Mouse (Mus musculus) embryonic facial prominence, embryonic 15.5 days (tissue): ENCODE data around the gene Desi2. TPM values are rescaled to one million over a fixed set of nuclear protein-coding genes. Genes with fewer than 3 reads are reported as not detected.
"Not testable (repeated sequence)": the region's sequence is repeated elsewhere in the genome, so short reads cannot be mapped to it uniquely, and the experiment has no call there.

Experiments
- ATAC-seq: fragments of 200-750 bp; cut with Nextera tagmentation; 2 replicates; pipeline ENCODE4 v1.8.0; 2017; ENCODE audit warnings: low read depth, moderate TSS enrichment; ENCODE audit not compliant: insufficient number of reproducible peaks, low FRiP score, low TSS enrichment
- H3K27ac ChIP-seq: fragments of 300-500 bp; sonication (generic); replicated peaks from 2 replicates; pipeline ENCODE4 v1.5.1; 2015; ENCODE audit warnings: mild to moderate bottlenecking, inconsistent platforms
- H3K27me3 ChIP-seq: fragments of 300-500 bp; sonication (generic); 2 replicates; pipeline ENCODE4 v1.6.1; 2015; ENCODE audit warnings: inconsistent platforms
- H3K36me3 ChIP-seq: fragments of 300-500 bp; sonication (generic); 2 replicates; pipeline ENCODE4 v1.6.1; 2015; ENCODE audit warnings: mild to moderate bottlenecking, inconsistent platforms
- H3K4me1 ChIP-seq: fragments of 300-500 bp; sonication (generic); 2 replicates; pipeline ENCODE4 v1.6.1; 2015; ENCODE audit warnings: inconsistent platforms
- H3K4me2 ChIP-seq: fragments of 300-500 bp; sonication (generic); replicated peaks from 2 replicates; pipeline ENCODE4 v1.6.1; 2015; ENCODE audit warnings: mild to moderate bottlenecking, inconsistent platforms
- H3K4me3 ChIP-seq: fragments of 300-500 bp; sonication (generic); replicated peaks from 2 replicates; pipeline ENCODE4 v1.5.1; 2015; ENCODE audit warnings: mild to moderate bottlenecking, inconsistent platforms
- H3K9ac ChIP-seq: fragments of 300-500 bp; sonication (generic); 2 replicates; pipeline ENCODE4 v1.6.1; 2015; ENCODE audit warnings: inconsistent platforms
- H3K9me3 ChIP-seq: fragments of 300-500 bp; sonication (generic); replicated peaks from 2 replicates; pipeline ENCODE4 v1.6.1; 2016; ENCODE audit warnings: inconsistent platforms
- WGBS: fragments of 180-500 bp; shearing (Covaris S2); methylation state at CpG from one replicate; pipeline ENCODE4 v1.1.7; 2015; 5-methylcytosine and 5-hydroxymethylcytosine counted together
- polyA plus RNA-seq: library from polyadenylated mRNA; unstranded; fragments of >200 nt; fragmentation: Nextera tagmentation; extraction: Ambion mirVana; gene quantifications from 2 replicates; pipeline ENCODE4 v1.2.1, GENCODE M21; 2015

Desi2 gene
- polyA plus RNA-seq, 1 experiment from 2014 or later = 25.8 TPM

- no peak for ATAC-seq
- H3K4me2 ChIP-seq = no peak overlapping the region
- 73% methylated on average over 6 of the region's 6 CpGs for WGBS
- H3K27ac ChIP-seq = no peak overlapping the region
- H3K4me3 ChIP-seq = no peak overlapping the region
- no peaks in the 10 kb centered on the region for H3K9me3 ChIP-seq
- no peaks in the 10 kb centered on the region for H3K4me1 ChIP-seq
- no peaks in the 10 kb centered on the region for H3K27me3 ChIP-seq
- no peak overlapping the region for H3K9ac ChIP-seq
- H3K36me3 ChIP-seq = no peaks in the 10 kb centered on the region
These were observed 83.4 kb downstream of the Desi2 start for GRCm38 (mm10) chr1:178270635-178271034.

- Histone ChIP-seq H3K36me3 (no peaks in the 10 kb centered on the region), H3K4me3 (peak overlapping the region; percentile 68), H3K9ac (no peak overlapping the region; the same call in 1 of the 2 replicates), H3K27me3 (no peaks in the 10 kb centered on the region), H3K9me3 (no peaks in the 10 kb centered on the region), H3K27ac (no peak overlapping the region), H3K4me2 (peak overlapping the region; percentile 87), H3K4me1 (0 out of 2 replicates have a peak, but pooled peaks cover 5% of the 10 kb centered on the region)
- 45% methylated on average over 9 of the region's 9 CpGs for WGBS
- ATAC-seq = no peak
These were observed 88.0 kb downstream of the Desi2 start for GRCm38 (mm10) chr1:178275174-178275730.

- H3K27ac ChIP-seq = peak overlapping the region; percentile 85; the same call in 1 of the 2 replicates
These were observed 88.5 kb downstream of the Desi2 start for GRCm38 (mm10) chr1:178275738-178276053.

GRCm38 (mm10) chr1:178276054-178276911 lies 89.1 kb downstream of the Desi2 start:
- Histone ChIP-seq H3K36me3 (no peaks in the 10 kb centered on the region), H3K27ac (peak overlapping the region; percentile 85), H3K4me2 (peak overlapping the region; percentile 87), H3K4me3 (peak overlapping the region; percentile 68), H3K27me3 (no peaks in the 10 kb centered on the region), H3K9me3 (no peaks in the 10 kb centered on the region), H3K4me1 (0 out of 2 replicates have a peak, but pooled peaks cover 5% of the 10 kb centered on the region), H3K9ac (peak overlapping the region; percentile 66)
- WGBS = under 1% methylated on average over 80 of the region's 87 CpGs
- peak; percentile 86 for ATAC-seq

More at GRCm38 (mm10) chr1:178275738-178276053, 88.5 kb downstream of the Desi2 start:
- Histone ChIP-seq H3K4me3 (peak overlapping the region; percentile 68), H3K36me3 (no peaks in the 10 kb centered on the region), H3K9me3 (no peaks in the 10 kb centered on the region), H3K27me3 (no peaks in the 10 kb centered on the region), H3K4me1 (0 out of 2 replicates have a peak, but pooled peaks cover 5% of the 10 kb centered on the region), H3K4me2 (peak overlapping the region; percentile 87), H3K9ac (peak overlapping the region; percentile 66)
- WGBS = 6% methylated on average over 11 of the region's 11 CpGs
- ATAC-seq = no peak

GRCm38 (mm10) chr1:178283314-178283713 lies 96.1 kb downstream of the Desi2 start:
- not testable (repeated sequence) for H3K9ac ChIP-seq, H3K9me3 ChIP-seq, H3K4me1 ChIP-seq, H3K27me3 ChIP-seq, ATAC-seq, H3K4me3 ChIP-seq, H3K4me2 ChIP-seq, H3K36me3 ChIP-seq, H3K27ac ChIP-seq
- WGBS = 85% methylated on average over 3 of the region's 3 CpGs

GRCm38 (mm10) chr1:178283946-178284720 lies 96.9 kb downstream of the Desi2 start:
- no peak overlapping the region for H3K4me2 ChIP-seq
- no peak overlapping the region for H3K9ac ChIP-seq
- H3K27ac ChIP-seq = no peak overlapping the region
- 67% methylated on average over 2 of the region's 2 CpGs for whole genome bisulfite sequencing
- no peak overlapping the region for H3K4me3 ChIP-seq
- H3K36me3 ChIP-seq = no peaks in the 10 kb centered on the region
- H3K4me1 ChIP-seq = no peaks in the 10 kb centered on the region
- no peaks in the 10 kb centered on the region for H3K9me3 ChIP-seq
- H3K27me3 ChIP-seq = no peaks in the 10 kb centered on the region
- no peak for ATAC-seq

- Histone ChIP-seq H3K9me3 (no peaks in the 10 kb centered on the region), H3K27ac (no peak overlapping the region), H3K36me3 (no peaks in the 10 kb centered on the region), H3K4me3 (no peak overlapping the region), H3K4me1 (no peaks in the 10 kb centered on the region), H3K9ac (no peak overlapping the region), H3K27me3 (no peaks in the 10 kb centered on the region), H3K4me2 (no peak overlapping the region)
- 53% methylated on average over 8 of the region's 8 CpGs for whole genome bisulfite sequencing
- ATAC-seq = no peak
These were observed 100.5 kb downstream of the Desi2 start for GRCm38 (mm10) chr1:178287601-178288176.

- Histone ChIP-seq H3K9me3 (no peaks in the 10 kb centered on the region), H3K27ac (no peak overlapping the region)
- 65% methylated on average over 3 of the region's 3 CpGs for WGBS
These were observed 104.5 kb downstream of the Desi2 start for GRCm38 (mm10) chr1:178291716-178292115.

GRCm38 (mm10) chr1:178294051-178294450 lies 106.8 kb downstream of the Desi2 start:
- no peaks in the 10 kb centered on the region for H3K9me3 ChIP-seq
- 90% methylated on average over 1 of the region's 1 CpGs for WGBS
- ATAC-seq = no peak
- no peak overlapping the region for H3K27ac ChIP-seq
- no peaks in the 10 kb centered on the region for H3K27me3 ChIP-seq
- no peaks in the 10 kb centered on the region for H3K36me3 ChIP-seq
- no peak overlapping the region for H3K4me3 ChIP-seq
- H3K9ac ChIP-seq = no peak overlapping the region
- no peaks in the 10 kb centered on the region for H3K4me1 ChIP-seq
- no peak overlapping the region for H3K4me2 ChIP-seq

More at GRCm38 (mm10) chr1:178291716-178292115, 104.5 kb downstream of the Desi2 start:
- Histone ChIP-seq H3K36me3 (no peaks in the 10 kb centered on the region), H3K4me2 (no peak overlapping the region), H3K27me3 (no peaks in the 10 kb centered on the region), H3K4me3 (no peak overlapping the region), H3K4me1 (no peaks in the 10 kb centered on the region), H3K9ac (no peak overlapping the region)
- no peak for ATAC-seq

- H3K9me3 ChIP-seq, H3K4me2 ChIP-seq, H3K4me1 ChIP-seq, H3K9ac ChIP-seq, H3K4me3 ChIP-seq, H3K27me3 ChIP-seq, ATAC-seq, H3K36me3 ChIP-seq, H3K27ac ChIP-seq: not testable (repeated sequence)
- 86% methylated on average over 2 of the region's 2 CpGs for WGBS
These were observed 114.0 kb downstream of the Desi2 start for GRCm38 (mm10) chr1:178301261-178301660.

- Histone ChIP-seq H3K4me1 (no peaks in the 10 kb centered on the region), H3K4me2 (no peak overlapping the region), H3K4me3 (no peak overlapping the region), H3K36me3 (no peaks in the 10 kb centered on the region), H3K27ac (no peak overlapping the region), H3K27me3 (no peaks in the 10 kb centered on the region), H3K9me3 (no peaks in the 10 kb centered on the region), H3K9ac (no peak overlapping the region)
- WGBS = 28% methylated on average over 3 of the region's 3 CpGs
- no peak for ATAC-seq
These were observed 116.2 kb downstream of the Desi2 start for GRCm38 (mm10) chr1:178303425-178303824.
